Mouse (Mus musculus) layer of hippocampus, adult 9-10 months (tissue): Measurements from ENCODE around the gene Prpf3.
"Not testable (repeated sequence)": the region's sequence is repeated elsewhere in the genome, so short reads cannot be mapped to it uniquely, and the experiment has no call there.

Experiments used
- DNase-seq: peaks from one replicate; pipeline ENCODE4 v3.0.0; 2022; ENCODE audit warnings: low spot score

The Prpf3 gene

GRCm38 (mm10) chr3:95881979-95882815 is 26.5 kb upstream of the Prpf3 start, which contains the start of gene Ciart:
Ciart (minus strand) TSS chr3:95882251.
- peak; percentile 93 for DNase-seq

GRCm38 (mm10) chr3:95879063-95879462 is 23.4 kb upstream of the Prpf3 start:
- DNase-seq, result no peak

GRCm38 (mm10) chr3:95872048-95872447 is 16.4 kb upstream of the Prpf3 start:
- no peak for DNase-seq

DNA sequence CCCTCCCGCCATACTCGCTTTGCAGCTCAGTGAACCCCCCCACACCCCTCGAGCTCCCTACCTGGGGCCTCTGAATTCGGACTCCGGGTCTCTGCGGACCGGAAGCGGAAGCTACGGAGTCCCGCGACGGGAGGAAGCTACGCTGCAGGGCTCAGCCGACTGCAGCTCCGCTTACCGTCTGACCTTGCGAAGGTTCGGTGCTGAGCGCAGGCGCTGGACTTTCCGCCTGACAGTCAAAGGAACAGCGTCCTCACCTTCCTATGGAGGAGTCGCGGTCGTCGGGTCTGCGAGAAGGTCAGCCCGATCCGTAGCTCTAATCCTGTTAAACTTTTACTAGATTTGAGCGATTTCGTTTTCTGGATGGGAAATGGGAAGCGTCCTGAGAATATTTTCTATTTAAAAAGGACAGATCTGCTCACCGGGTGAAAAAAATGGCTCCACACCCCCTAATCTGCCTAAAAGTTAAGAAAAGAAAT is 15.7 kb upstream of the Prpf3 start, which contains the start of gene Mrps21:
TSS of gene Mrps21 (minus strand) at position 128 of the 476 bp plus-strand sequence.
- DNase-seq, result no peak

GRCm38 (mm10) chr3:95870976-95871375 is 15.3 kb upstream of the Prpf3 start:
- DNase-seq, result no peak

- no peak for DNase-seq
These were observed 11.7 kb upstream of the Prpf3 start for GRCm38 (mm10) chr3:95867408-95867807.

DNA sequence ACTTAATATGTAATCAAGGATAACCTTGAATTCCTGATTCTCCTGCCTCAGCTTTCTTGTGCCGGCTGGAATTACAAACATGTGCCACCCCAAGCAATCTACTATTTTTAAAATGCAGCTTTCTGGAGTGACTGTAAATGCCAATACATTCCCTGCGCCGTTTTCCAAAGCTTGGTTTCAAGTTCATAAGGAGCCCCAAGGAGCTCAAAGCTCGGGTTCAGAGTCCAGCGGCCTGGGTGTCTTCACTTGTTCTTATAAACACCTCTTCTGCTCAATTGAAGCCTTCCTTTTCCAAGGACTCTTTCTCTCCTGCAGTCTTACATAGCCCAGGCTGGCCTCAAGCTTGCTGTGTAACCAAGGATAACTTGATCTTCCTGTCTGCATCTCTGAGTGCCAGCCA is 10.4 kb upstream of the Prpf3 start:
- DNase-seq, result no peak

DNA sequence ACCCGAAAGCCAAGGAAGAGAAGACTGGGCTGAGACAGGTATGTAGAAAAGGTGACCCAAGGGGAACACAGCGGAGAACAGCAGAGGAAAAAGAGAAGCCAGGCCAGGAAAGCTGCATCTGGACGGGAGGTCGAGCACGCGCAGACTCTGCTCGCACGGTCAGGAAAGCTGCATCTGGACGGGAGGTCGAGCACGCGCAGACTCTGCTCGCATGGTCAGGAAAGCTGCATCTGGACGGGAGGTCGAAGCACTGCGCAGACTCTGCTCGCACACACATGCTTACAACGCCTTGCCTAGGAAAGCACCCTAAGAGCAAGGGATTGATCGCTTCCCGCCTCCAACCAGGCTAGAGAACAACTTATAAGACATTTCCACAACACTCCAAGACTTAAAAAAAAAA is 9.9 kb upstream of the Prpf3 start:
- DNase-seq, result no peak

DNA sequence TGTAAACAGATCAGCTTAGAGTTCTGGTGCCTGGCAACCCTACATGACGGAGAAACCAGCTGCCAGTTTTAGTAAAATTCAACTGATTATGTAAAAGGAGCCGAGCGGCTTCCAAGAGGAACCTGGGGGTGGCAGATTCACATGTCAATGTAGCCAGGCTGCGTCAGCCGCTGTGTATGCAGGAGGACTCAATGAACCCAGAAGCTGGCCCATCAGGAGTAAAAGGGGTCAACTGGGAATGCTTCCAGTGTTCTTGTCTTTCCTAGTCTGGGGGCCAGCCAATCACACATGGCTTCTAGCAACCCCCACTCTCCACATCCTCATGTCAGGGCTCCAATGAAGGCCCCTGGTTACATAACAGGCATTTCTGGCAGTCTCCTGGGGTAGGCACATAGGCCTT is 9.4 kb upstream of the Prpf3 start:
- DNase-seq, result peak; percentile 69

DNA sequence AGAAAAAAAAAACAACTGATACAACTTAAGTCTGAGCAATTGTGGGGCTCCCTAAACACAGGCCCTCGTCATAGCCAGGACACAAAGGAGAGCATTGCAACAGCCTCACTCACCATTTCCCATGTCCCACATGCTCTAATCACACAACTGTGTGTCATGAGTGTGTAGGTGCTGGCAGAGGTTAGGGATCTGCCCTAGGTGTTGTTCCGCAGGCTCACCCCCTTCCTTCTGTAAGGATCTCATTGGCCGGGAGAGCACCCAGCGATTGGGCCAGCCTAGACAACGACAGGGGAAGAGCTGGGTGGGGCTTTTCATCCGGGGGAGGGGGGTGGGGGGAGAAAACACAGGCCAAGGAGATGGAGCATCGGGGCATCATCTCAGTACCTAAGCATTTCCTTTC is 7.9 kb upstream of the Prpf3 start:
- no peak for DNase-seq

GRCm38 (mm10) chr3:95861796-95862195 is 6.1 kb upstream of the Prpf3 start:
- peak; percentile 84 for DNase-seq

DNA sequence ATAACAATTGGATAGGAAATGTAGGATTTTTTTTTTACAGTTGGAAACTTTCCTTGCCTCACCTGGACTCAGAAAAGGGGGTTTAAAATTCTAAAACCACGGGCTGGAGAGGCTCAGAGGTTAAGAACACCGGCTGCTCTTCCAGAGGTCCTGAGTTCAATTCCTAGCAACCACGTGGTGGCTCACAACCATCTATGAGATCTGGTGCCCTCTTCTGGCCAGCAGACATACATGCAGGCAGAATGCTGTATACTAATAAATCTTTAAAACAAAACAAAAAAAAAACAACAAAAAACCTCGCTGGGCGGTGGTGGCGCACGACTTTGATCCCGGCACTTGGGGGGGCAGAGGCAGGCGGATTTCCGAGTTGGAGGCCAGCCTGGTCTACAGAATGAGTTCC is 5.5 kb upstream of the Prpf3 start:
- no peak for DNase-seq

DNA sequence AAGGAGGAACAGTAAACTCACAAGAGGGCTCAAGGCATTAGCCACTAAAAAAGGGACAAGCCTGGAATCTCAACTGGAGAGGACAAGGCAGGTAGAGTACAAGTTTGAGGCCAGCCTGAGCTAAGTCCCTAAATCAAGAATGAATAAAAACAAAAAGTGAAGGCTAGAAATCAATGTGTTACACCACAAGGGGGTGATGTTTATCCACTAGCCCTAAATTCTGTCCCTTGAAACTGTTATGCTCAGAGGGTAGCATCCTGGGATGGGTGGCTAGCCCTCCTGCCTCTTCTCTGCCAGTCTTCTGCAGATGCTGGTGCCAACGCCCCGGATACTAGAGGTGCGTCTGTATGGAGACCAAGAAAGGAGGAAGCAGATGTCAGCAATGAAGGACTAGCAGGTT is 4.6 kb upstream of the Prpf3 start:
- DNase-seq, result no peak

GRCm38 (mm10) chr3:95858278-95858677 is 2.6 kb upstream of the Prpf3 start:
- not testable (repeated sequence) for DNase-seq

- DNase-seq, result not testable (repeated sequence)
These were observed 1.4 kb upstream of the Prpf3 start for GRCm38 (mm10) chr3:95857050-95857449.

- DNase-seq, result no peak
These were observed 430 bp upstream of the Prpf3 start for GRCm38 (mm10) chr3:95856115-95856514.

DNA sequence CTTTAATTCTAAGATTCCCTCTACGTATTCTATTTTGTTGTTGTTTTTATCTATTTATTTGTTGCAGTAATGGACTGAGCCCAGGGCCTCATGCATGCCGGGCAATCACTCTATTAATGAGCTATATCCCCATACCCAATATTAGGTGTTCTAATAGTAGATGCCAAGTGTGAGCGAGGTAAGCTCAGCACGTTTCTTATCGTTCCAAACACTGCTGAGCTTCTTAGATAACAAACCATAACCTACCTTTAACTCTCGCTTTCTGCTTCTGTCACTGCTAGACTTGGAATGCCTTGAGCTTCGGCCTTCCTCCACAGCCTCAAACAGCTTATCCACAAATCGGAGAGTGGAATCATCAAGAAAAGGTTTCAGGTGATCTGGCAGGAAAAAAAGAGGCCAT is 4.4 kb downstream of the Prpf3 start:
- DNase-seq, result no peak

DNA sequence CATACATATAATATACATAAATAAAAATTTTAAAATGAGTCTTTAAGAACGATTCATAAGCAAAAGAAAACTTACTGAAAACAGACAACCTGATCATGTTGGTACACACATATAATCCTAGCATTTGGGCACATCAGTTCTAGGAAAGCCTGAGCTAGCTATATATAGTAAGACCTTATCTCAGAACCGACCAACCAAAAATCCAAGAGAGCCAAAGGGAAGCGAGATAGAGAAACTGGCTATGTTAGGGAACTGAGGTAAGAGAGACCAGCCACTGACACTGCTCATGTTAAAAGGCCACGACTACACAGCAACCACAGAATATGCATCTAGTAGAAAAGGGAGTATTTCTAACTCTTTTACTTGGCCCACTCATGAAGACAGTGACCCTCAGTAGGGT is 5.1 kb downstream of the Prpf3 start:
- DNase-seq, result no peak

DNA sequence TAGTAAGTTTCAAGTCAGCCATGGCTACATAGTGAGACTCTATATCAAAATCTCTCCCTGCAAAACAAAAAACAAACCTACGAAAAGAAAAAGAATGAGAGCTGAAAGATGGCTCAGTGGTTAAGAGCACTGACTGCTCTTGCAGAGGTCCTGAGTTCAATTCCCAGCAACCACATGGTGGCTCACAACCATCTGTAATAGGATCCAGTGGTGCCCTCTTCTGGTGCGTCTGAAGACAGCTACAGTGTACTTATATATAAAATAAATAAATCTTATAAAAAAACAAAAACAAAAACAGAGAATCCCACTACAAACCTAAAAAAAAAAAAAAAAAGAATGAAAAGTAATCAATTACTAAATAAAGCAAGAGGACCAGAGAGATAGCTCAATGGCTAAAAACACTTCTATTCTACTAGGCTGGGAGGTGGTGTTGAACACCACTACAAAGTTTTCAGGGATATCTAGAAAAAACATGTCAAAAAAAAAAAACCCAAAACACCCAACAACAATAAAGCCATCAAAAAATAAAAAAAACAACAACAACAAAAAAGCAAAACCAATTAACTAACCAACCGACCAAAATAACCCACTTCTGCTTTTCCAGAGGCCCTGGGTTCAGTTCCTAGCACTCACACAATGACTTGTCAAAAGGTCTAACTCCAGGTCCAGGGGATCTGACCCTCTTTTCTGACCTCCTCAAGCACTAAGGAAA is 13.0 kb downstream of the Prpf3 start:
- no peak for DNase-seq

- DNase-seq, result no peak
These were observed 16.4 kb downstream of the Prpf3 start for GRCm38 (mm10) chr3:95839250-95839649.

GRCm38 (mm10) chr3:95829053-95829452 is 26.6 kb downstream of the Prpf3 start:
- no peak for DNase-seq

GRCm38 (mm10) chr3:95826275-95826674 is 29.4 kb downstream of the Prpf3 start:
- no peak for DNase-seq
